In the genomic region with DNA sequence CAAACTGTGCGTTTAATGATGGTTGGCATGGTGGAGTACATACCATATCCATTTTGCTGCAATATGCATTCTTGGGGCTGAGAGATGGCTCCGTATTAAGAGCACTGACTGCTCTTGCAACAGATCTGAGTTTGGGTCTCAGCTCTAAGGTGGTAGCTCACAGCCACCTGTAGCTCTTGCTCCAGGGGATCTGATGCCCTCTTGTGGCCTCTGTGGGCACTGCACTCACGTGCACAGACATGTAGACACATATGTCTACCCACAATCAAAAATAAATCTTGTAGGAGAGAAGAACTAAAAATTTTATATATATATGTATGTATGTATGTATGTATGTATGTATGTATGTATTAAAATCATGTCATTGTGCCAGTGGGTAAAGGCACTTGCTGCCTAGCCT, we compare ENCODE assay signal across 9 mouse cellular contexts.
DNase-seq lines count a peak whose midpoint lies in the region; ATAC-seq and TF ChIP-seq lines count a peak whose summit lies in the region.
"Had no signal": no experiment of that assay in that cellular context is flagged by ENCODE, and none has a peak within 500 bp of the region (broad histone marks: within the 10 kb centered on the region; RNA-seq: fewer than 3 reads in every experiment).

No protein-coding gene starts in this region.

- H3K9me3 ChIP-seq in heart, postnatal 0 days (replicated peaks; ENCODE audit: control insufficient read depth, low read length) = no peaks in the 10 kb centered on the region
- no peaks in the 10 kb centered on the region; the same call in 1 of the 2 replicates for H3K9me3 ChIP-seq in heart, embryonic 11.5 days (replicated peaks; ENCODE audit: control insufficient read depth, low read length)

- TF ChIP-seq EP300 in heart, postnatal 0 days (IDR thresholded peaks at IDR 0.05; ENCODE audit: low read depth) = no peak

- no peaks in the 10 kb centered on the region for H3K4me1 ChIP-seq in heart, postnatal 0 days (ENCODE audit: control insufficient read depth, insufficient read depth)
- H3K4me1 ChIP-seq in heart, embryonic 11.5 days (ENCODE audit: control insufficient read depth, insufficient read depth, low read length) = peaks cover 6% of the 10 kb centered on the region; the same call in 1 of the 2 replicates
- no peaks in the 10 kb centered on the region for H3K4me1 ChIP-seq in thymus, adult 2 months (replicated peaks; ENCODE audit: control insufficient read depth, insufficient read depth, low read length)

- H3K9ac ChIP-seq in heart, postnatal 0 days (replicated peaks; ENCODE audit: low read depth, low read length) = no peak overlapping the region
- no peak overlapping the region for H3K9ac ChIP-seq in heart, embryonic 11.5 days (ENCODE audit: low read depth, low read length)

- no peak for ATAC-seq in heart, postnatal 0 days (ENCODE audit: insufficient read depth, low read depth)
- no peak for ATAC-seq in heart, embryonic 11.5 days (replicated peaks; ENCODE audit: insufficient number of reproducible peaks, low FRiP score, low TSS enrichment)
- ATAC-seq: forebrain, embryonic 14.5 days had no signal

- H3K36me3 ChIP-seq in heart, postnatal 0 days (replicated peaks; ENCODE audit: control insufficient read depth, insufficient read depth, low read length) = no peaks in the 10 kb centered on the region
- H3K36me3 ChIP-seq in heart, embryonic 11.5 days (ENCODE audit: control insufficient read depth, insufficient read depth, low read length) = no peaks in the 10 kb centered on the region
- H3K36me3 ChIP-seq in thymus, adult 2 months (ENCODE audit: control insufficient read depth, insufficient read depth, low read length) = no peaks in the 10 kb centered on the region

- WGBS in heart, postnatal 0 days = 94% methylated on average over 3 of the region's 3 CpGs
- 88% methylated on average over 3 of the region's 3 CpGs for WGBS in heart, embryonic 11.5 days (ENCODE audit: insufficient replicate concordance)
- 89% methylated on average over 3 of the region's 3 CpGs for WGBS in thymus, adult 2 months

- no peak for TF ChIP-seq POLR2A in thymus, adult 2 months (IDR thresholded peaks at IDR 0.05; ENCODE audit: control insufficient read depth, extremely low read depth, insufficient read depth, low read length, poor library complexity)

- no peak overlapping the region for H3K4me2 ChIP-seq in heart, postnatal 0 days (ENCODE audit: low read depth, low read length)
- H3K4me2 ChIP-seq in heart, embryonic 11.5 days = no peak overlapping the region

- H3K27ac ChIP-seq in heart, postnatal 0 days (ENCODE audit: low read depth) = no peak overlapping the region
- no peak overlapping the region for H3K27ac ChIP-seq in heart, embryonic 11.5 days (ENCODE audit: low read depth, low read length)
- H3K27ac ChIP-seq in thymus, adult 2 months (ENCODE audit: control insufficient read depth, insufficient read depth, low read length) = no peak overlapping the region

- 0 out of 2 replicates have a peak, but pooled peaks cover 9% of the 10 kb centered on the region for H3K27me3 ChIP-seq in heart, postnatal 0 days (ENCODE audit: control insufficient read depth, insufficient read depth, low read length)
- H3K27me3 ChIP-seq in heart, embryonic 11.5 days (ENCODE audit: control insufficient read depth, insufficient read depth, low read length) = peaks cover 6% of the 10 kb centered on the region
- H3K27me3 ChIP-seq in thymus, adult 2 months (ENCODE audit: control insufficient read depth, insufficient read depth, low read length) = no peaks in the 10 kb centered on the region

- H3K4me3 ChIP-seq in heart, postnatal 0 days (ENCODE audit: low read depth, low read length) = no peak overlapping the region
- H3K4me3 ChIP-seq in heart, embryonic 11.5 days (ENCODE audit: low read depth, low read length) = no peak overlapping the region
- no peak overlapping the region for H3K4me3 ChIP-seq in thymus, adult 2 months (ENCODE audit: control insufficient read depth, insufficient read depth, low read length)

- TF ChIP-seq CTCF in heart, postnatal 0 days (IDR thresholded peaks at IDR 0.05; ENCODE audit: low read depth) = peak; percentile 40
- TF ChIP-seq CTCF in thymus, adult 2 months (IDR thresholded peaks at IDR 0.05; ENCODE audit: borderline replicate concordance, control insufficient read depth, extremely low read depth, insufficient read depth, low read length, poor library complexity) = no peak

- no peak for DNase-seq in heart, postnatal 0 days (ENCODE audit: low spot score)
- peak; percentile 20 for DNase-seq in thymus, adult 2 months
- DNase-seq in thymus, postnatal 0 days (ENCODE audit: low spot score) = no peak
- DNase-seq in induced T-regulatory cell, adult 2 months (ENCODE audit: low read depth) = peak; percentile 52
- DNase-seq in thymus, postnatal 36 days = peak; percentile 13 to 19
- no peak for DNase-seq in urinary bladder, postnatal 10 days (ENCODE audit: low spot score)
- no peak for DNase-seq in gastrocnemius, postnatal 25 days

Comparison
In these comparisons a context has a peak if more than half of its experiments do, and no peak if none do; other contexts are left out.
1. DNase-seq: peak in thymus, adult 2 months (single experiment), induced T-regulatory cell, adult 2 months (single experiment) and thymus, postnatal 36 days (2 of 2); none in heart, postnatal 0 days (single experiment), thymus, postnatal 0 days (single experiment), urinary bladder, postnatal 10 days (single experiment) and gastrocnemius, postnatal 25 days (single experiment).